In genomic region chr10:95557337-95557828, GRCm38 (mm10) we compare ENCODE assay signal across 8 mouse cellular contexts. TPM values are rescaled to one million over a fixed set of nuclear protein-coding genes. Genes with fewer than 3 reads are reported as not detected.
DNase-seq lines count a peak whose midpoint lies in the region; TF ChIP-seq lines count a peak whose summit lies in the region.

No protein-coding gene starts in this region.

- intact Hi-C loops in left cerebral cortex, postnatal 14 days (cut with DNase I): no loop called here

- H3K4me1 ChIP-seq in cortical plate, adult 2 months (ENCODE audit: control insufficient read depth, insufficient read depth, low read length): peaks cover 3% of the 10 kb centered on the region; the same call in 1 of the 2 replicates

- no peak overlapping the region for H3K27ac ChIP-seq in cortical plate, adult 2 months (ENCODE audit: insufficient read depth, low read length)

- no peak overlapping the region for H3K4me3 ChIP-seq in cortical plate, adult 2 months (ENCODE audit: insufficient read depth, low read length)

- peak; percentile 40 for DNase-seq in kidney, postnatal 10 days
- DNase-seq in kidney, adult 11 months: no peak
- peak; percentile 78 for DNase-seq in ES-CJ7 (ENCODE audit: low read depth, low spot score)
- peak; percentile 68 for DNase-seq in naive thymus-derived CD4-positive, alpha-beta T cell, adult 2 months (ENCODE audit: low read depth)
- DNase-seq in c-Kit-positive CD71-positive TER-119-positive erythroid progenitor cells, embryonic 14.5 days (ENCODE audit: low spot score): no peak
- DNase-seq in neural tube, embryonic 10.5 days (ENCODE audit: extremely low spot score, low spot score): no peak
- DNase-seq in left cerebral cortex, postnatal 14 days (ENCODE audit: low spot score in 2 of 2): no peak

- no peak for TF ChIP-seq POLR2A in cortical plate, adult 2 months (IDR thresholded peaks at IDR 0.05; ENCODE audit: extremely low read depth, insufficient read depth, low read length)

- peak; percentile 46; the same call in 1 of the 2 replicates for TF ChIP-seq CTCF in cortical plate, adult 2 months (IDR thresholded peaks at IDR 0.05; ENCODE audit: extremely low read depth, insufficient read depth, low read length)

RNA-seq across cellular contexts. Expression of gene Nudt4, which starts 6.6 kb away (rescaled TPM):
- polyA plus RNA-seq in cortical plate, adult 2 months (2012; rRNA removed): 115 and 116 TPM in 2 replicates
- 100 to 1,000 TPM; 185 to 192 TPM for total RNA-seq in left cerebral cortex, postnatal 14 days (2021)

RNA-seq across cellular contexts. Expression of gene Ube2n, which starts 42.4 kb away (rescaled TPM):
- polyA plus RNA-seq in cortical plate, adult 2 months (2012; rRNA removed): 174 and 179 TPM in 2 replicates
- total RNA-seq in left cerebral cortex, postnatal 14 days (2021): 100 to 1,000 TPM; 202 to 212 TPM

RNA-seq across cellular contexts. Expression of gene Mrpl42, which starts 55.6 kb away (rescaled TPM):
- 143 and 161 TPM in 2 replicates for polyA plus RNA-seq in cortical plate, adult 2 months (2012; rRNA removed)
- total RNA-seq in left cerebral cortex, postnatal 14 days (2021): 10 to 100 TPM; 81.7 to 84.0 TPM

Comparison
In these comparisons a context has a peak if more than half of its experiments do, and no peak if none do; other contexts are left out.
1. DNase-seq: peak in kidney, postnatal 10 days (single experiment), ES-CJ7 (single experiment) and naive thymus-derived CD4-positive, alpha-beta T cell, adult 2 months (single experiment); none in kidney, adult 11 months (single experiment), c-Kit-positive CD71-positive TER-119-positive erythroid progenitor cells, embryonic 14.5 days (single experiment), neural tube, embryonic 10.5 days (single experiment) and left cerebral cortex, postnatal 14 days (0 of 2).